Comparison of ENCODE assay signal across 15 mouse cellular contexts in the genomic region with DNA sequence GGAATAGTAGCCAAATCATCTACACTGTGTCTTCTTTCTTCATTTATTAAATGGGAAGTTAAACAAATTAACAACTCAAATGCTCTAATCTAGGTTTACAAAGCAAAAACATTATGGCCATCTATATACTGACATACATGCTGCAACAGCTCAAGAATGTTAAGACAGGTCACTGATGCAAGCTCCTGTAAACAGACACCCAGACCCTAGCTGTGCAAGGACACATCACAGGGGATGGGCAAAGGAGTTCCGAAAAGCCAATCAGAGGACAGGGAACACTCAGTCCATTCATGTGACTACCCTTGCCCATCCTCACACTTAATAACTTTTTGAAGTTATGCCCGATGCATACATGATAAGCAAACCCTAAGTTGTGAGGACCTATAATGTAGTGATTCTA.
DNase-seq lines count a peak whose midpoint lies in the region; TF ChIP-seq lines count a peak whose summit lies in the region.
"Had no signal": no experiment of that assay in that cellular context is flagged by ENCODE, and none has a peak within 500 bp of the region (broad histone marks: within the 10 kb centered on the region; RNA-seq: fewer than 3 reads in every experiment).

No protein-coding gene starts in this region.

- H3K36me3 ChIP-seq in myocyte (ENCODE audit: control insufficient read depth, insufficient read depth): no peaks in the 10 kb centered on the region

- no peak overlapping the region for H3K4me3 ChIP-seq in myocyte

- no peaks in the 10 kb centered on the region for H3K79me2 ChIP-seq in myocyte (ENCODE audit: control insufficient read depth, insufficient read depth)

- no peak overlapping the region for H3ac ChIP-seq in myocyte (ENCODE audit: control insufficient read depth, insufficient read length)

- DNase-seq in urinary bladder, postnatal 10 days (ENCODE audit: low spot score): no peak
- DNase-seq: adrenal gland, adult 2 months; adrenal gland, adult 8-10 months; adrenal gland, postnatal 10 days; adrenal gland, postnatal 14 days; adrenal gland, postnatal 25 days; adrenal gland, postnatal 36 days; B cell, adult 2 months; cerebellum, adult 11 months; cerebellum, adult 11-12 months; cerebellum, adult 18-20 months; cerebellum, adult 2 months had no signal

- H3K27me3 ChIP-seq in myocyte (ENCODE audit: control insufficient read depth, insufficient read depth, insufficient read length): no peaks in the 10 kb centered on the region
- H3K27me3 ChIP-seq: CH12.LX, Patski had no signal

- no peak for TF ChIP-seq POLR2A in myocyte (IDR thresholded peaks at IDR 0.05; ENCODE audit: insufficient read length, low read depth)

- no peak overlapping the region for H3K4me2 ChIP-seq in myocyte (ENCODE audit: low read depth)

TF ChIP-seq in myocyte, 11 proteins besides CTCF, POLR2A, EP300 and RAD21:
- TF ChIP-seq CEBPB (IDR thresholded peaks at IDR 0.05; ENCODE audit: insufficient read depth, poor library complexity, severe bottlenecking): peak; percentile 92
- no peak for TF ChIP-seq E2F4 (IDR thresholded peaks at IDR 0.05; ENCODE audit: insufficient read depth)
TF ChIP-seq in myocyte: peak in this region for 1.
